Mouse (Mus musculus): Measurements from ENCODE around the gene Got2. TPM values are rescaled to one million over a fixed set of nuclear protein-coding genes. Genes with fewer than 3 reads are reported as not detected.
"Not testable (repeated sequence)": the region's sequence is repeated elsewhere in the genome, so short reads cannot be mapped to it uniquely, and the experiment has no call there.

Got2 gene
- polyA plus RNA-seq, 1 experiment from 2014 or later, result 228 TPM

GRCm38 (mm10) chr8:95835891-95836290 is 52.5 kb downstream of the Got2 start:
- Histone ChIP-seq H3K4me3 (ENCODE audit: low read depth, low read length) (no peak overlapping the region), H3K36me3 (ENCODE audit: control insufficient read depth, insufficient read depth, low read length) (peaks cover 8% of the 10 kb centered on the region), H3K9me3 (replicated peaks; ENCODE audit: control insufficient read depth, low read length, poor library complexity, severe bottlenecking) (no peaks in the 10 kb centered on the region), H3K9ac (ENCODE audit: low read depth, low read length) (no peak overlapping the region), H3K27me3 (ENCODE audit: control insufficient read depth, insufficient read depth, low read depth, low read length) (no peaks in the 10 kb centered on the region), H3K4me2 (ENCODE audit: low read length) (no peak overlapping the region), H3K27ac (ENCODE audit: low read length) (no peak overlapping the region), H3K4me1 (ENCODE audit: control insufficient read depth, insufficient read depth, low read length) (peaks cover 6% of the 10 kb centered on the region)
- ATAC-seq, result no peak
- 79% methylated on average over 4 of the region's 4 CpGs for WGBS

- H3K9me3 ChIP-seq (replicated peaks; ENCODE audit: control insufficient read depth, low read length, poor library complexity, severe bottlenecking), result no peaks in the 10 kb centered on the region
- H3K27ac ChIP-seq (ENCODE audit: low read length), result no peak overlapping the region
- ATAC-seq, result peak; percentile 59; the same call in 1 of the 2 replicates
- H3K9ac ChIP-seq (ENCODE audit: low read depth, low read length), result peak overlapping the region; percentile 1
- no peaks in the 10 kb centered on the region for H3K27me3 ChIP-seq (ENCODE audit: control insufficient read depth, insufficient read depth, low read depth, low read length)
- peak overlapping the region; percentile 32 for H3K4me3 ChIP-seq (ENCODE audit: low read depth, low read length)
- peaks cover 8% of the 10 kb centered on the region for H3K36me3 ChIP-seq (ENCODE audit: control insufficient read depth, insufficient read depth, low read length)
- 2% methylated on average over 16 of the region's 16 CpGs for WGBS
- H3K4me2 ChIP-seq (ENCODE audit: low read length), result peak overlapping the region; percentile 56
- H3K4me1 ChIP-seq (ENCODE audit: control insufficient read depth, insufficient read depth, low read length), result peaks cover 6% of the 10 kb centered on the region
Observed at GRCm38 (mm10) chr8:95833435-95833984, 54.8 kb downstream of the Got2 start.

- peak overlapping the region; percentile 56 for H3K4me2 ChIP-seq (ENCODE audit: low read length)
- H3K4me3 ChIP-seq (ENCODE audit: low read depth, low read length), result peak overlapping the region; percentile 32
- peak; percentile 80 for ATAC-seq
- H3K27me3 ChIP-seq (ENCODE audit: control insufficient read depth, insufficient read depth, low read depth, low read length), result no peaks in the 10 kb centered on the region
- peak overlapping the region; percentile 60; the same call in 1 of the 2 replicates for H3K27ac ChIP-seq (ENCODE audit: low read length)
- peaks cover 6% of the 10 kb centered on the region for H3K4me1 ChIP-seq (ENCODE audit: control insufficient read depth, insufficient read depth, low read length)
- H3K9me3 ChIP-seq (replicated peaks; ENCODE audit: control insufficient read depth, low read length, poor library complexity, severe bottlenecking), result no peaks in the 10 kb centered on the region
- peak overlapping the region; percentile 1 for H3K9ac ChIP-seq (ENCODE audit: low read depth, low read length)
- 16% methylated on average over 16 of the region's 16 CpGs for WGBS
- H3K36me3 ChIP-seq (ENCODE audit: control insufficient read depth, insufficient read depth, low read length), result peaks cover 8% of the 10 kb centered on the region
Observed at GRCm38 (mm10) chr8:95832603-95833434, 55.5 kb downstream of the Got2 start.

GRCm38 (mm10) chr8:95830144-95830543 is 58.2 kb downstream of the Got2 start:
- Histone ChIP-seq H3K4me1 (ENCODE audit: control insufficient read depth, insufficient read depth, low read length) (peaks cover 6% of the 10 kb centered on the region), H3K4me2 (ENCODE audit: low read length) (no peak overlapping the region), H3K27ac (ENCODE audit: low read length) (no peak overlapping the region), H3K9me3 (replicated peaks; ENCODE audit: control insufficient read depth, low read length, poor library complexity, severe bottlenecking) (no peaks in the 10 kb centered on the region), H3K4me3 (ENCODE audit: low read depth, low read length) (no peak overlapping the region), H3K9ac (ENCODE audit: low read depth, low read length) (no peak overlapping the region), H3K36me3 (ENCODE audit: control insufficient read depth, insufficient read depth, low read length) (no peaks in the 10 kb centered on the region), H3K27me3 (ENCODE audit: control insufficient read depth, insufficient read depth, low read depth, low read length) (no peaks in the 10 kb centered on the region)
- WGBS, result 79% methylated on average over 3 of the region's 3 CpGs
- ATAC-seq, result no peak

- not testable (repeated sequence) for H3K36me3 ChIP-seq (ENCODE audit: control insufficient read depth, insufficient read depth, low read length); H3K27me3 ChIP-seq (ENCODE audit: control insufficient read depth, insufficient read depth, low read depth, low read length); H3K9me3 ChIP-seq (replicated peaks; ENCODE audit: control insufficient read depth, low read length, poor library complexity, severe bottlenecking); H3K4me2 ChIP-seq (ENCODE audit: low read length); H3K4me1 ChIP-seq (ENCODE audit: control insufficient read depth, insufficient read depth, low read length); H3K4me3 ChIP-seq (ENCODE audit: low read depth, low read length); H3K27ac ChIP-seq (ENCODE audit: low read length); H3K9ac ChIP-seq (ENCODE audit: low read depth, low read length); ATAC-seq
- WGBS, result 58% methylated on average over 25 of the region's 25 CpGs
Observed at GRCm38 (mm10) chr8:95825162-95825561, 63.2 kb downstream of the Got2 start, which contains the start of gene Sap18b. TSS of gene Sap18b (plus strand) at chr8:95825346.

- no peak overlapping the region for H3K4me2 ChIP-seq (ENCODE audit: low read length)
- H3K27ac ChIP-seq (ENCODE audit: low read length), result no peak overlapping the region
- whole genome bisulfite sequencing, result 78% methylated on average over 3 of the region's 3 CpGs
- H3K9me3 ChIP-seq (replicated peaks; ENCODE audit: control insufficient read depth, low read length, poor library complexity, severe bottlenecking), result no peaks in the 10 kb centered on the region
- no peaks in the 10 kb centered on the region for H3K27me3 ChIP-seq (ENCODE audit: control insufficient read depth, insufficient read depth, low read depth, low read length)
- no peaks in the 10 kb centered on the region for H3K4me1 ChIP-seq (ENCODE audit: control insufficient read depth, insufficient read depth, low read length)
- H3K36me3 ChIP-seq (ENCODE audit: control insufficient read depth, insufficient read depth, low read length), result no peaks in the 10 kb centered on the region
- H3K9ac ChIP-seq (ENCODE audit: low read depth, low read length), result no peak overlapping the region
- no peak overlapping the region for H3K4me3 ChIP-seq (ENCODE audit: low read depth, low read length)
- no peak for ATAC-seq
Observed at GRCm38 (mm10) chr8:95822699-95823098, 65.6 kb downstream of the Got2 start.

GRCm38 (mm10) chr8:95822096-95822495 is 66.3 kb downstream of the Got2 start:
- no peaks in the 10 kb centered on the region for H3K36me3 ChIP-seq (ENCODE audit: control insufficient read depth, insufficient read depth, low read length)
- no peak overlapping the region for H3K4me2 ChIP-seq (ENCODE audit: low read length)
- WGBS, result 83% methylated on average over 5 of the region's 5 CpGs
- ATAC-seq, result no peak
- H3K9ac ChIP-seq (ENCODE audit: low read depth, low read length), result no peak overlapping the region
- H3K27ac ChIP-seq (ENCODE audit: low read length), result no peak overlapping the region
- no peaks in the 10 kb centered on the region for H3K27me3 ChIP-seq (ENCODE audit: control insufficient read depth, insufficient read depth, low read depth, low read length)
- H3K4me1 ChIP-seq (ENCODE audit: control insufficient read depth, insufficient read depth, low read length), result no peaks in the 10 kb centered on the region
- no peak overlapping the region for H3K4me3 ChIP-seq (ENCODE audit: low read depth, low read length)
- H3K9me3 ChIP-seq (replicated peaks; ENCODE audit: control insufficient read depth, low read length, poor library complexity, severe bottlenecking), result no peaks in the 10 kb centered on the region

- Histone ChIP-seq H3K4me1 (ENCODE audit: control insufficient read depth, insufficient read depth, low read length) (no peaks in the 10 kb centered on the region), H3K9ac (ENCODE audit: low read depth, low read length) (no peak overlapping the region), H3K4me2 (ENCODE audit: low read length) (no peak overlapping the region), H3K27me3 (ENCODE audit: control insufficient read depth, insufficient read depth, low read depth, low read length) (no peaks in the 10 kb centered on the region), H3K9me3 (replicated peaks; ENCODE audit: control insufficient read depth, low read length, poor library complexity, severe bottlenecking) (no peaks in the 10 kb centered on the region), H3K4me3 (ENCODE audit: low read depth, low read length) (no peak overlapping the region), H3K27ac (ENCODE audit: low read length) (no peak overlapping the region), H3K36me3 (ENCODE audit: control insufficient read depth, insufficient read depth, low read length) (no peaks in the 10 kb centered on the region)
- WGBS, result 95% methylated on average over 6 of the region's 6 CpGs
- ATAC-seq, result no peak
Observed at GRCm38 (mm10) chr8:95821266-95821665, 67.1 kb downstream of the Got2 start.

- H3K4me3 ChIP-seq (ENCODE audit: low read depth, low read length), result no peak overlapping the region
- H3K4me2 ChIP-seq (ENCODE audit: low read length), result no peak overlapping the region
- no peaks in the 10 kb centered on the region for H3K4me1 ChIP-seq (ENCODE audit: control insufficient read depth, insufficient read depth, low read length)
- no peaks in the 10 kb centered on the region for H3K27me3 ChIP-seq (ENCODE audit: control insufficient read depth, insufficient read depth, low read depth, low read length)
- 67% methylated on average over 1 of the region's 1 CpGs for WGBS
- no peaks in the 10 kb centered on the region for H3K36me3 ChIP-seq (ENCODE audit: control insufficient read depth, insufficient read depth, low read length)
- no peak overlapping the region for H3K9ac ChIP-seq (ENCODE audit: low read depth, low read length)
- H3K27ac ChIP-seq (ENCODE audit: low read length), result no peak overlapping the region
- no peak for ATAC-seq
- no peaks in the 10 kb centered on the region for H3K9me3 ChIP-seq (replicated peaks; ENCODE audit: control insufficient read depth, low read length, poor library complexity, severe bottlenecking)
Observed at GRCm38 (mm10) chr8:95818211-95818610, 70.1 kb downstream of the Got2 start.
